Mouse (Mus musculus) liver, embryonic 14.5 days (tissue): ENCODE measurements around the gene Dennd1a.

Experiments used
- CTCF ChIP-seq: IDR thresholded peaks from 2 replicates; pipeline ENCODE4 v1.5.1; 2016; ENCODE audit warnings: antibody characterized with exemption, low read depth, control low read depth
- EP300 ChIP-seq: IDR thresholded peaks from 2 replicates; pipeline ENCODE4 v1.6.1; 2016; ENCODE audit warnings: antibody characterized with exemption, low read depth

- no peak for TF ChIP-seq EP300
- TF ChIP-seq CTCF: no peak
Observed at GRCm38 (mm10) chr2:37811682-37812081, 475.5 kb downstream of the Dennd1a start.
